Mouse (Mus musculus): ENCODE results near the gene Rapgef1.
A peak's percentile ranks its signal among the peaks of the same experiment; 100 is the strongest.

- TF ChIP-seq E2F4 (IDR thresholded peaks at IDR 0.05; ENCODE audit: insufficient replicate concordance, low read depth, low read length): no peak
- no peak; the same call in 1 of the 2 replicates for TF ChIP-seq EP300 (IDR thresholded peaks at IDR 0.05; ENCODE audit: low read length)
- TF ChIP-seq CTCF (conservative IDR thresholded peaks at IDR 0.05 in 1 of 2, IDR thresholded peaks at IDR 0.05 in 1 of 2; ENCODE audit: low read depth in 2 of 2, low read length in 2 of 2): no peak
- TF ChIP-seq ZNF384 (IDR thresholded peaks at IDR 0.05; ENCODE audit: low read depth, low read length): no peak
- TF ChIP-seq UBTF (IDR thresholded peaks at IDR 0.05; ENCODE audit: low read depth, low read length): no peak
- no peak for TF ChIP-seq RAD21 (IDR thresholded peaks at IDR 0.05; ENCODE audit: low read depth, low read length)
- 0 out of 2 replicates have a peak, but pooled peaks have one; percentile 22 for TF ChIP-seq ETS1 (conservative IDR thresholded peaks at IDR 0.05; ENCODE audit: low read depth, low read length)
- TF ChIP-seq POLR2A (IDR thresholded peaks at IDR 0.05; ENCODE audit: low read depth, low read length): 0 out of 2 replicates have a peak, but pooled peaks have one; percentile 21
- TF ChIP-seq MAFK (IDR thresholded peaks at IDR 0.05; ENCODE audit: insufficient replicate concordance, low read length): no peak
- peak; percentile 92 for TF ChIP-seq MXI1 (IDR thresholded peaks at IDR 0.05; ENCODE audit: low read depth, low read length)
These were observed 43.8 kb downstream of the Rapgef1 start for GRCm38 (mm10) chr2:29663260-29663877.

All from CH12.LX (cell line).